Mouse (Mus musculus) heart, embryonic 13.5 days (tissue): ENCODE data around the gene Slc29a2. TPM values are rescaled to one million over a fixed set of nuclear protein-coding genes. Genes with fewer than 3 reads are reported as not detected.
A peak's percentile ranks its signal among the peaks of the same experiment; 100 is the strongest.

Source experiments
- ATAC-seq: fragments of 200-750 bp; cut with Nextera tagmentation; 2 replicates; pipeline ENCODE4 v1.8.0; 2017; ENCODE audit warnings: moderate TSS enrichment; ENCODE audit not compliant: insufficient number of reproducible peaks, low FRiP score, low TSS enrichment; ENCODE audit errors: extremely low read depth
- H3K27ac ChIP-seq: fragments of 300-500 bp; sonication (generic); replicated peaks from 2 replicates; pipeline ENCODE4 v1.5.1; 2015; ENCODE audit warnings: moderate library complexity, mild to moderate bottlenecking, inconsistent platforms
- H3K27me3 ChIP-seq: fragments of 300-500 bp; sonication (generic); replicated peaks from 2 replicates; pipeline ENCODE4 v1.6.1; 2015; ENCODE audit warnings: mild to moderate bottlenecking, inconsistent platforms
- H3K36me3 ChIP-seq: fragments of 300-500 bp; sonication (generic); 2 replicates; pipeline ENCODE4 v1.6.1; 2015; ENCODE audit warnings: mild to moderate bottlenecking, inconsistent platforms
- H3K4me1 ChIP-seq: fragments of 300-500 bp; sonication (generic); 2 replicates; pipeline ENCODE4 v1.6.1; 2015; ENCODE audit warnings: inconsistent platforms
- H3K4me2 ChIP-seq: fragments of 300-500 bp; sonication (generic); 2 replicates; pipeline ENCODE4 v1.6.1; 2015; ENCODE audit warnings: inconsistent platforms, mild to moderate bottlenecking, moderate library complexity
- H3K4me3 ChIP-seq: fragments of 300-500 bp; sonication (generic); 2 replicates; pipeline ENCODE4 v1.5.1; 2015; ENCODE audit warnings: moderate library complexity, mild to moderate bottlenecking, inconsistent platforms
- H3K9ac ChIP-seq: fragments of 300-500 bp; sonication (generic); 2 replicates; pipeline ENCODE4 v1.6.1; 2015; ENCODE audit warnings: inconsistent platforms, mild to moderate bottlenecking, moderate library complexity
- H3K9me3 ChIP-seq: fragments of 300-500 bp; sonication (generic); 2 replicates; pipeline ENCODE4 v1.6.1; 2016; ENCODE audit warnings: inconsistent platforms
- WGBS: fragments of 180-500 bp; shearing (Covaris S2); methylation state at CpG from one replicate; pipeline ENCODE4 v1.1.7; 2015; ENCODE audit warnings: mixed read lengths; 5-methylcytosine and 5-hydroxymethylcytosine counted together
- polyA plus RNA-seq: library from polyadenylated mRNA; unstranded; fragments of >200 nt; fragmentation: Nextera tagmentation; extraction: Ambion mirVana; gene quantifications from 2 replicates; pipeline ENCODE4 v1.2.1, GENCODE M21; 2015

The Slc29a2 gene
- polyA plus RNA-seq, 1 experiment from 2014 or later = 8.5 TPM

DNA sequence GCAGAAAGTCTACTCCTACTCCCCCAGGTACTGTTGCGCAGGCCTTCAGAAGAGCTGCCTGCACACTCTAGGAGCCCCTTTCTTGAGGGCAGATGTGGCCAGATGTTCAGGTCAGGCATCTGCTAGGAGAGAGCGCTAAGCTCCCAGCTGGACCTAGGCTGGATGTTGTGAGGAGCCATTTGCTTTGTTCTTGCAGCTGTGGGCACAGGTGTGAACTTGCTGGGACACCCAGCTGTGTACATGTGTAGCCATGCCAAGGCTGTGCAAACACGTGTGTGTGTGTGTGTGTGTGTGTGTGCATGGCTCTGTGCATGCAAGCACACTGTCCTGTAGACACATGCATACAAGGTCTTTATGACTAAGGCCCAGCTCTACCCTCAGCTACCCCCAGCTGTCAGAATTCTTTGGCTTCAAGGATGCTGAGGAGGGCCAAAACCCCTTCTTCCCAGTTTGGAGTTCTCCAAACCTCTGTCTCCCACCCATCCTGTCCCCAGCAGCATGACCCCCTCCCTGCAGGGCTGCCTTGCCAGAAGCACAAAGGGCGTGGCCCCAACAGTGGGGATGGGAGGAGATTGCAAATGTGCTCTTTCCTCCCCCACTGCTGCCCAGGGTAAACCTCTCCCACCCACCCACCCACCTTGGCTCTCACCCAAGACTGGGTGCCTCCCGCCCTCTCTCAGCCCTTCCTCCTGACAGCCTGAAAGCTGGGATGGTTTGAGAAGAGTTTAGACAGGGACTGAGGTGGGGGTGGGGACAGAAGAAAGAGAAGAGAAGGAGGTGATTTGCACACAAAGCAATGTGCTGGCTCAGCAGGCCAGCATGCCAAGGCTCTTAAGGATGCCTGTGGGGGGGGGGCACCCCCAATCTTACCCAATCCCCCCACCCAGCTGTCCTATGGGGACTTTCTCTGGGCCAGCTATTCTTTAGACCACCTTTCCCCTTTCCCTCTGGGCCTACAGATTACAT, 37.0 kb downstream of the Slc29a2 start:
- no peak overlapping the region for H3K4me3 ChIP-seq
- no peak for ATAC-seq
- H3K9ac ChIP-seq = peak overlapping the region; percentile 58
- no peak overlapping the region for H3K4me2 ChIP-seq
- peaks cover under 1% of the 10 kb centered on the region; the same call in 1 of the 2 replicates for H3K27me3 ChIP-seq
- H3K36me3 ChIP-seq = no peaks in the 10 kb centered on the region
- 39% methylated on average over 5 of the region's 5 CpGs for WGBS
- no peaks in the 10 kb centered on the region for H3K9me3 ChIP-seq
- peaks cover 54% of the 10 kb centered on the region for H3K4me1 ChIP-seq
- H3K27ac ChIP-seq = peak overlapping the region; percentile 66; the same call in 1 of the 2 replicates

DNA sequence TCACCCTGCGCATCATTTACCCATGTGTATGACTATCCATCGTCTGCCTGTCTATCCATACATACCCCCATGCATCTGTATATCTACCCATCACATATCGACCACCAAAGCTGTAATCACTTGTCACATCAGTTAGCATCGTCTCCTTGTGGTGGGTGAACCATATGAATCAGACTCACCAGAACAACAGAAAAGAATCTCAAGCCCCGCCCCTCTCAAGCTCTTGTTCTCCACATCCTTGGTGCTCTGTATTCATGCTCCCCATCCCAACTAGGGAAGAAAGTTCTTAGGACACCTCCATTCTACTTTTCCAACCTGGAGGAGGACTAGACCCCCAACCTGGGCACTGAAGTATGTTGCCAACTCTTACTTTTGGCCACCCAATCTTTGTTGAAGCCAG, 38.4 kb downstream of the Slc29a2 start:
- Histone ChIP-seq H3K36me3 (no peaks in the 10 kb centered on the region), H3K9ac (no peak overlapping the region), H3K4me2 (no peak overlapping the region), H3K9me3 (no peaks in the 10 kb centered on the region), H3K4me1 (peaks cover 54% of the 10 kb centered on the region), H3K27ac (no peak overlapping the region), H3K27me3 (no peaks in the 10 kb centered on the region), H3K4me3 (no peak overlapping the region)
- no peak for ATAC-seq
- WGBS = 79% methylated on average over 5 of the region's 5 CpGs

DNA sequence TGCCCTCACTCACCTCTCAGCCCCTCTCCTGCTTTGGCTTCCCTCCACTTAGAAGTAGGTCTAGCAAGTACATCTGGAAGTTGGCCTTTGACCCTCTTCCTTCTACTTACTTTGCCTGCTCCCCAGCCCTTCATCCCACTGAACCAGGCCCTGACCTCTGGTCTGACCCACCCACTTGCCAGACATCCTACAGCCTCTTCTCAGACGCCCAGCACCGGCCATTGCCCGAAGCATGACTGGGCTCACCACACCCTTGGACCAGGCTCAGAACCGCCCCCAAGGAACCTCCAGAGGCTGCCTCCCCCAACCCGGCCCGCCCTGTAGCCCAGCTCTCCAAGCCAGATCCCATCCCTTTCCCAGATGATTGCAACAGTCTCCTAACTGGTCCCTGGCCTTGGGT, 38.8 kb downstream of the Slc29a2 start:
- Histone ChIP-seq H3K4me3 (no peak overlapping the region), H3K9me3 (no peaks in the 10 kb centered on the region), H3K27me3 (no peaks in the 10 kb centered on the region), H3K4me1 (peaks cover 58% of the 10 kb centered on the region), H3K36me3 (no peaks in the 10 kb centered on the region), H3K27ac (no peak overlapping the region), H3K9ac (no peak overlapping the region), H3K4me2 (no peak overlapping the region)
- 59% methylated on average over 6 of the region's 6 CpGs for WGBS
- no peak for ATAC-seq

DNA sequence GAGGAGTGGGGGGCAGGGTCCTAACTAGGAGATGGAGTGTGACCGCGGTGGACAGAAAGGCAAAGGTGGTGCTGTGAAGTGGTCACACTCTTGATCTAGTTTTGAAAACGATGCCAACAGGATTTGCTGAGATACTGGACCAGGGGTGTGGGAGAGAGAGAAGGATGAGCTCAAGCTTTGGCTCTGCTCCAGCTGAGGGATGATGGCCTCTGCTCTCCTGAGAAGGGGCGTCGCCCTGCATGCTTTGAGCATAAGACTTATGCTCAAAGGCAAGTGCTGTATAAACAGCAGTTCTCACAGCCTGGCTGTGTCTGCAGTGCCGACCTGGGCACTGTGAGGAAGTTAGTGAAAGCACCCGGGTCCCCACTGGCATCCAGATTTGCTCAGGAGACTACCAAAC, 41.4 kb downstream of the Slc29a2 start:
- H3K4me1 ChIP-seq = peaks cover 60% of the 10 kb centered on the region
- ATAC-seq = no peak
- H3K4me3 ChIP-seq = no peak overlapping the region
- H3K27me3 ChIP-seq = peaks cover 20% of the 10 kb centered on the region
- H3K36me3 ChIP-seq = no peaks in the 10 kb centered on the region
- 48% methylated on average over 7 of the region's 7 CpGs for WGBS
- peak overlapping the region; percentile 14; the same call in 1 of the 2 replicates for H3K9ac ChIP-seq
- H3K27ac ChIP-seq = no peak overlapping the region
- H3K4me2 ChIP-seq = no peak overlapping the region
- no peaks in the 10 kb centered on the region for H3K9me3 ChIP-seq

DNA sequence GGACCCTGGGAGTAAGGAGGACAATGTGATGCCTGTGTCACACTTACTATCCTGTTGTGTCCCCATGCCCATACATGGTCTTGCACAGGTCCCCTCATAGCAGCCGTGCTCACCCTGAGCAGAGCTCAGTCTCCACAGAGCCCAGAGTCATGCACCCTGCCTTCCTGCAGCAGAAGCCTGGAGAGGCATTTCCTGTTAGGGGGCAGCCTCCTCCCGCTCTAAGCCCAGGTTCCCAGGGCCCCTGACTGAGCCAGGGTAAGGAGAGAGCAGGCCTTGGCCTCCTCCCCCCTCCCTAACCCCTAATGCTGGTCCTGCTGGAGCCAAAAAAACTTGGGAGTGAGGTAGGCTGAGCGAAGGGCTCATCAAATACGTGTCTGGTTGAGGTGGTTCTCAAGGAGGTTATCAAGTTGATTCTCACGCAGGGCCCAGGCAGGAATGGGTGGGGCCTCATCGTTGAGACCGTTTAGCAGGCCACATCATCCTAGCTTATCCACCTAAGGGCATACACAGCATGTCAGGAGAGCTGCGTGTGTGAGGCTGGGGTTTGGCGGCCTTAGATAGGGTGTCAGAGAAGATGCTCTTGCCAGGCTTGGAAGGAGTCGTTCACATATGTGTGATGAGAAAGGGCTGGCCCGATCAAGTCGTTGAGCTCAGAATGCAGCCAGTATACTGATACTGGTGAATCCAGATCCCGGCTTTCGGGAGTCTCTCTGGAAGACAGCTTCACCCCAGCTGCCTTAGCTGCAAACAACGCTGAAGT, 43.6 kb downstream of the Slc29a2 start:
- Histone ChIP-seq H3K4me3 (peak overlapping the region; percentile 62), H3K4me1 (peaks cover 67% of the 10 kb centered on the region), H3K27ac (peak overlapping the region; percentile 66), H3K27me3 (peaks cover 33% of the 10 kb centered on the region), H3K9me3 (no peaks in the 10 kb centered on the region), H3K9ac (peak overlapping the region; percentile 88), H3K36me3 (no peaks in the 10 kb centered on the region), H3K4me2 (peak overlapping the region; percentile 84)
- WGBS = 4% methylated on average over 15 of the region's 15 CpGs
- no peak for ATAC-seq

DNA sequence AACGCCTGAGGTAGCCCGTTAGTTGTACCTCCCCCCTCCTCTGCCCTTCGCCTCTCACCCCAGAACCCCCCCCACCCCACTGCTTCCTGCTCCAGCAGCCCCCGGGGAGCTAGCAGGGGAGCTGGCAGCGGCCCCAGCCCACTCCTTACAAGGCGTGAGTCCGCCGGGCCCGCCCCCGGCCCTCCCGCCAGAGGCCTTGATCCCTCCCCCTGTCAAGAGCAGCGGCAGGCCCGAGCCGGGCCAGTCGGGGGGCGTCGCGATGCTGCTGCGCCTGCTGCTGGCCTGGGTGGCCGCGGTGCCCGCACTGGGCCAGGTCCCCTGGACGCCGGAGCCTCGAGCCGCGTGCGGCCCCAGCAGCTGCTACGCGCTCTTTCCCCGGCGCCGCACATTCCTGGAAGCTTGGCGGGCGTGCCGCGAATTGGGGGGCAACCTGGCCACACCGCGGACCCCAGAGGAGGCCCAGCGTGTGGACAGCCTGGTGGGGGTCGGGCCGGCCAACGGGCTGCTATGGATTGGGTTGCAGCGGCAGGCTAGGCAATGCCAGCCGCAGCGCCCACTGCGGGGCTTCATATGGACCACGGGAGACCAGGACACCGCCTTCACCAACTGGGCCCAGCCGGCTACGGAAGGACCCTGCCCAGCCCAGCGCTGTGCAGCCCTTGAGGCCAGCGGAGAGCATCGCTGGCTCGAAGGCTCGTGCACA, 44.4 kb downstream of the Slc29a2 start, which contains the start of gene Cd248:
Gene Cd248, plus strand, starts transcription at position 212 of the 703 bp plus-strand sequence.
- peak within 1 kb of the TSS; percentile 88 for H3K9ac ChIP-seq

DNA sequence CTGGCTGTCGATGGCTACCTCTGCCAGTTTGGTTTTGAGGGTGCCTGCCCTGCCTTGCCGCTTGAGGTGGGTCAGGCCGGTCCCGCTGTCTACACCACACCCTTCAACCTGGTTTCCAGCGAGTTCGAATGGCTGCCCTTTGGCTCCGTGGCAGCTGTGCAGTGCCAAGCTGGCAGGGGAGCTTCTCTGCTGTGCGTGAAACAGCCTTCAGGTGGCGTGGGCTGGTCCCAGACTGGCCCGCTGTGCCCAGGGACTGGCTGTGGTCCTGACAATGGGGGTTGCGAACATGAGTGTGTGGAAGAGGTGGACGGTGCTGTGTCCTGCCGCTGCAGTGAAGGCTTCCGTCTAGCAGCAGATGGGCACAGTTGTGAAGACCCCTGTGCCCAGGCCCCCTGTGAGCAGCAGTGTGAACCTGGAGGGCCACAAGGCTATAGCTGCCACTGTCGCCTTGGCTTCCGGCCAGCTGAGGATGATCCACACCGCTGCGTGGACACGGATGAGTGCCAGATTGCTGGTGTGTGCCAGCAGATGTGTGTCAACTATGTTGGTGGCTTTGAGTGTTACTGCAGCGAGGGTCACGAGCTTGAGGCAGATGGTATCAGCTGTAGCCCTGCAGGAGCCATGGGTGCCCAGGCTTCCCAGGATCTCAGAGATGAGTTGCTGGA, 45.0 kb downstream of the Slc29a2 start:
- Histone ChIP-seq H3K4me3 (peak overlapping the region; percentile 62), H3K36me3 (no peaks in the 10 kb centered on the region), H3K27me3 (peaks cover 36% of the 10 kb centered on the region), H3K9me3 (no peaks in the 10 kb centered on the region), H3K27ac (0 out of 2 replicates have a peak overlapping the region, but pooled peaks have one; percentile 66), H3K4me2 (peak overlapping the region; percentile 84), H3K9ac (peak overlapping the region; percentile 88), H3K4me1 (peaks cover 76% of the 10 kb centered on the region)
- 36% methylated on average over 21 of the region's 21 CpGs for WGBS
- no peak for ATAC-seq

More for the DNA sequence above, 44.4 kb downstream of the Slc29a2 start, which contains the start of gene Cd248:
- ATAC-seq = peak; percentile 51
- H3K4me1 ChIP-seq = peaks cover 75% of the 10 kb centered on the region
- peak within 1 kb of the TSS; percentile 84 for H3K4me2 ChIP-seq
- H3K4me3 ChIP-seq = peak within 1 kb of the TSS; percentile 62
- H3K27me3 ChIP-seq = peaks cover 33% of the 10 kb centered on the region
- 2% methylated on average over 43 of the region's 56 CpGs for WGBS
- H3K36me3 ChIP-seq = no peaks in the 10 kb centered on the region
- peak within 1 kb of the TSS; percentile 66 for H3K27ac ChIP-seq
- H3K9me3 ChIP-seq = no peaks in the 10 kb centered on the region

DNA sequence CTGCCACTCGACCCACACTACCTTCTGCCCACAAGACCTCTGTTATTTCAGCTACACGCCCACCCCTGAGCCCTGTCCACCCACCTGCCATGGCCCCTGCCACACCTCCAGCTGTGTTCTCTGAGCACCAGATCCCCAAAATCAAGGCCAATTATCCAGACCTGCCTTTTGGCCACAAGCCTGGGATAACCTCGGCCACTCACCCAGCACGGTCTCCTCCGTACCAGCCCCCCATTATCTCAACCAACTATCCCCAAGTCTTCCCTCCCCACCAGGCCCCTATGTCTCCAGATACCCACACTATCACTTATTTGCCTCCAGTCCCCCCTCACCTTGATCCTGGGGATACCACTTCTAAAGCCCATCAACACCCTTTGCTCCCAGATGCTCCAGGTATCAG, 45.8 kb downstream of the Slc29a2 start:
- Histone ChIP-seq H3K9ac (peak overlapping the region; percentile 80; the same call in 1 of the 2 replicates), H3K9me3 (no peaks in the 10 kb centered on the region), H3K27me3 (peaks cover 44% of the 10 kb centered on the region), H3K27ac (no peak overlapping the region), H3K4me2 (peak overlapping the region; percentile 84), H3K4me3 (peak overlapping the region; percentile 62; the same call in 1 of the 2 replicates), H3K36me3 (no peaks in the 10 kb centered on the region), H3K4me1 (peaks cover 76% of the 10 kb centered on the region)
- no peak for ATAC-seq
- WGBS = 77% methylated on average over 5 of the region's 5 CpGs

DNA sequence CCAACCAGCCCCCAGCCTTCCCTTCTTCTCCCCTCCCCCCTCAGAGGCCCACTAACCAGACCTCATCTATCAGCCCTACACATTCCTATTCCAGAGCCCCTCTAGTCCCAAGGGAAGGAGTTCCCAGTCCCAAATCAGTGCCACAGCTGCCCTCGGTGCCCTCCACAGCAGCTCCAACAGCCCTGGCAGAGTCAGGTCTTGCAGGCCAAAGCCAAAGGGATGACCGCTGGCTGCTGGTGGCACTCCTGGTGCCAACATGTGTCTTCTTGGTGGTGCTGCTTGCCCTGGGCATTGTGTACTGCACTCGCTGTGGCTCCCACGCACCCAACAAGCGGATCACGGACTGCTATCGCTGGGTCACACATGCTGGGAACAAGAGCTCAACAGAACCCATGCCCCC, 46.3 kb downstream of the Slc29a2 start:
- Histone ChIP-seq H3K36me3 (no peaks in the 10 kb centered on the region), H3K27ac (0 out of 2 replicates have a peak overlapping the region, but pooled peaks have one; percentile 3), H3K4me1 (peaks cover 72% of the 10 kb centered on the region), H3K9ac (peak overlapping the region; percentile 80), H3K9me3 (no peaks in the 10 kb centered on the region), H3K27me3 (peaks cover 49% of the 10 kb centered on the region), H3K4me3 (peak overlapping the region; percentile 59), H3K4me2 (peak overlapping the region; percentile 84)
- ATAC-seq = no peak
- WGBS = 69% methylated on average over 7 of the region's 7 CpGs

DNA sequence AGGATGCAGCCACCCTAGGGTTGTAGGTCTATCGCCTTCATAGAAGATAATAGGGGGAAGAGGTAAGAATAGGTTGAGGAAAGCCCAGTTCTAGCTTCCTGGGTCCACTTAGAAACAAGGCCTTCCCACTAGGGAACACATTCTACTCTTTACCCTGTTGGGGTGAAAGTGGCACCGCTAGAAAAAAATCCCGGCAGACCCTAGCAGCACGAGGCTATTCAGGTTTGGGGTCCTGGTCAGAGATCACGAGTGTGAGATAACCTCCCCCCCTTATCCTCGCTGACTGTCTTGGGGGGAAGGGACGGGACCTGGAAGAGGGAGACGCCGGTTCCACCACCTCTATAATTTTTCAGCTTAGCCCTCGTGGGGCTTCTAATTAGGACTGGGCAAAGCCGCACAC, 47.4 kb downstream of the Slc29a2 start:
- 19% methylated on average over 11 of the region's 11 CpGs for WGBS
- H3K27me3 ChIP-seq = peaks cover 54% of the 10 kb centered on the region
- peak overlapping the region; percentile 76 for H3K27ac ChIP-seq
- H3K4me2 ChIP-seq = peak overlapping the region; percentile 84
- H3K9ac ChIP-seq = peak overlapping the region; percentile 80
- no peak for ATAC-seq
- peak overlapping the region; percentile 59 for H3K4me3 ChIP-seq
- H3K9me3 ChIP-seq = no peaks in the 10 kb centered on the region
- H3K36me3 ChIP-seq = no peaks in the 10 kb centered on the region
- H3K4me1 ChIP-seq = peaks cover 65% of the 10 kb centered on the region
